Mouse (Mus musculus): ENCODE measurements around the gene Eefsec.

Eefsec gene

GRCm38 (mm10) chr6:88446063-88447002, at the start of gene Eefsec:
Eefsec (minus strand) TSS chr6:88446539.
- peak; percentile 90 to 91 for DNase-seq

- DNase-seq = no peak
Measured at GRCm38 (mm10) chr6:88493712-88494111, 47.4 kb upstream of the Eefsec start.

- DNase-seq = no peak
Measured at GRCm38 (mm10) chr6:88490629-88491354, 44.5 kb upstream of the Eefsec start.

- no peak for DNase-seq
Measured at GRCm38 (mm10) chr6:88489834-88490233, 43.5 kb upstream of the Eefsec start.

- no peak for DNase-seq
Measured at GRCm38 (mm10) chr6:88489026-88489425, 42.7 kb upstream of the Eefsec start.

- DNase-seq = peak; percentile 68 to 69
Measured at GRCm38 (mm10) chr6:88486893-88487292, 40.6 kb upstream of the Eefsec start.

GRCm38 (mm10) chr6:88485378-88485777, 39.0 kb upstream of the Eefsec start:
- DNase-seq = peak; percentile 55 to 59

GRCm38 (mm10) chr6:88483913-88484312, 37.6 kb upstream of the Eefsec start:
- no peak for DNase-seq

- peak; percentile 55 to 66 for DNase-seq
Measured at GRCm38 (mm10) chr6:88483111-88483510, 36.8 kb upstream of the Eefsec start.

- DNase-seq = no peak
Measured at GRCm38 (mm10) chr6:88480421-88480820, 34.1 kb upstream of the Eefsec start.

- no peak for DNase-seq
Measured at GRCm38 (mm10) chr6:88469878-88470277, 23.5 kb upstream of the Eefsec start.

- DNase-seq = peak; percentile 94 to 95
Measured at GRCm38 (mm10) chr6:88465181-88465920, 19.0 kb upstream of the Eefsec start, which contains the start of gene Ruvbl1. Ruvbl1 (plus strand) TSS chr6:88465409.

- no peak for DNase-seq
Measured at GRCm38 (mm10) chr6:88454545-88454944, 8.2 kb upstream of the Eefsec start.

GRCm38 (mm10) chr6:88447454-88447853, 1.1 kb upstream of the Eefsec start:
- DNase-seq = no peak

GRCm38 (mm10) chr6:88445661-88446060, 678 bp downstream of the Eefsec start:
- DNase-seq = no peak

GRCm38 (mm10) chr6:88444076-88444750, 2.1 kb downstream of the Eefsec start:
- no peak for DNase-seq

GRCm38 (mm10) chr6:88443446-88443845, 2.9 kb downstream of the Eefsec start:
- DNase-seq = no peak

- no peak for DNase-seq
Measured at GRCm38 (mm10) chr6:88442551-88442950, 3.8 kb downstream of the Eefsec start.

- DNase-seq = no peak
Measured at GRCm38 (mm10) chr6:88439056-88439455, 7.3 kb downstream of the Eefsec start.

- DNase-seq = no peak
Measured at GRCm38 (mm10) chr6:88435609-88436008, 10.7 kb downstream of the Eefsec start.

GRCm38 (mm10) chr6:88431202-88431601, 15.1 kb downstream of the Eefsec start:
- peak; percentile 62 to 65 for DNase-seq

- peak in 1 of 2 experiments; percentile 34 for DNase-seq
Measured at GRCm38 (mm10) chr6:88416130-88416758, 30.1 kb downstream of the Eefsec start.
